Mouse (Mus musculus): ENCODE measurements around the gene Tmem156. TPM values are rescaled to one million over a fixed set of nuclear protein-coding genes. Genes with fewer than 3 reads are reported as not detected.

Tmem156 gene
- total and polyA plus RNA-seq, 3 experiments: 0.27 TPM; not detected in 2

GRCm38 (mm10) chr5:65019823-65020222, 72.1 kb downstream of the Tmem156 start:
- peak in 1 of 2 experiments; percentile 21 for DNase-seq
- Histone ChIP-seq H3K4me3 (no peak overlapping the region), H3K27me3 (ENCODE audit: control insufficient read depth, insufficient read depth, low read length) (no peaks in the 10 kb centered on the region), H3K9ac (ENCODE audit: low read depth, low read length) (no peak overlapping the region), H3K4me1 (ENCODE audit: control insufficient read depth, insufficient read depth, low read length) (no peaks in the 10 kb centered on the region; the same call in 1 of the 2 replicates), H3K79me2 (replicated peaks; ENCODE audit: control insufficient read depth, insufficient read depth, low read length) (no peaks in the 10 kb centered on the region), H3K27ac (no peak overlapping the region), H3K36me3 (ENCODE audit: control insufficient read depth, insufficient read depth, low read length) (no peaks in the 10 kb centered on the region)
- 58% methylated on average over 7 of the region's 7 CpGs for WGBS
- intact Hi-C loops (cut with DNase I): no loop called here
- no peak for TF ChIP-seq EP300 (IDR thresholded peaks at IDR 0.05; ENCODE audit: insufficient read depth, low read depth, low read length)
- peak; percentile 41 for TF ChIP-seq CTCF (IDR thresholded peaks at IDR 0.05)

GRCm38 (mm10) chr5:65019109-65019508, 72.8 kb downstream of the Tmem156 start:
- no peaks in the 10 kb centered on the region for H3K79me2 ChIP-seq (replicated peaks; ENCODE audit: control insufficient read depth, insufficient read depth, low read length)
- DNase-seq: no peak
- H3K27ac ChIP-seq: no peak overlapping the region
- H3K9ac ChIP-seq (ENCODE audit: low read depth, low read length): no peak overlapping the region
- H3K36me3 ChIP-seq (ENCODE audit: control insufficient read depth, insufficient read depth, low read length): no peaks in the 10 kb centered on the region
- 53% methylated on average over 8 of the region's 8 CpGs for WGBS
- intact Hi-C loops (cut with DNase I): no loop called here
- TF ChIP-seq POLR2A (IDR thresholded peaks at IDR 0.05; ENCODE audit: insufficient read depth, low read depth, low read length) (no peak), EP300 (IDR thresholded peaks at IDR 0.05; ENCODE audit: insufficient read depth, low read depth, low read length) (no peak), CTCF (IDR thresholded peaks at IDR 0.05) (no peak)
- H3K4me1 ChIP-seq (ENCODE audit: control insufficient read depth, insufficient read depth, low read length): no peaks in the 10 kb centered on the region; the same call in 1 of the 2 replicates
- H3K4me3 ChIP-seq: no peak overlapping the region
- H3K27me3 ChIP-seq (ENCODE audit: control insufficient read depth, insufficient read depth, low read length): no peaks in the 10 kb centered on the region

- no peak overlapping the region for H3K4me3 ChIP-seq
- TF ChIP-seq CTCF (IDR thresholded peaks at IDR 0.05): no peak
- TF ChIP-seq EP300 (IDR thresholded peaks at IDR 0.05; ENCODE audit: insufficient read depth, low read depth, low read length): no peak
- no peak for TF ChIP-seq POLR2A (IDR thresholded peaks at IDR 0.05; ENCODE audit: insufficient read depth, low read depth, low read length)
- H3K27ac ChIP-seq: no peak overlapping the region
- H3K9ac ChIP-seq (ENCODE audit: low read depth, low read length): no peak overlapping the region
- DNase-seq: no peak
- intact Hi-C loops (cut with DNase I): no loop called here
- no peaks in the 10 kb centered on the region; the same call in 1 of the 2 replicates for H3K4me1 ChIP-seq (ENCODE audit: control insufficient read depth, insufficient read depth, low read length)
- no peaks in the 10 kb centered on the region for H3K36me3 ChIP-seq (ENCODE audit: control insufficient read depth, insufficient read depth, low read length)
- no peaks in the 10 kb centered on the region for H3K79me2 ChIP-seq (replicated peaks; ENCODE audit: control insufficient read depth, insufficient read depth, low read length)
- no peaks in the 10 kb centered on the region for H3K27me3 ChIP-seq (ENCODE audit: control insufficient read depth, insufficient read depth, low read length)
- WGBS: 89% methylated on average over 3 of the region's 3 CpGs
Observed at GRCm38 (mm10) chr5:65015508-65015907, 76.4 kb downstream of the Tmem156 start.

DNA sequence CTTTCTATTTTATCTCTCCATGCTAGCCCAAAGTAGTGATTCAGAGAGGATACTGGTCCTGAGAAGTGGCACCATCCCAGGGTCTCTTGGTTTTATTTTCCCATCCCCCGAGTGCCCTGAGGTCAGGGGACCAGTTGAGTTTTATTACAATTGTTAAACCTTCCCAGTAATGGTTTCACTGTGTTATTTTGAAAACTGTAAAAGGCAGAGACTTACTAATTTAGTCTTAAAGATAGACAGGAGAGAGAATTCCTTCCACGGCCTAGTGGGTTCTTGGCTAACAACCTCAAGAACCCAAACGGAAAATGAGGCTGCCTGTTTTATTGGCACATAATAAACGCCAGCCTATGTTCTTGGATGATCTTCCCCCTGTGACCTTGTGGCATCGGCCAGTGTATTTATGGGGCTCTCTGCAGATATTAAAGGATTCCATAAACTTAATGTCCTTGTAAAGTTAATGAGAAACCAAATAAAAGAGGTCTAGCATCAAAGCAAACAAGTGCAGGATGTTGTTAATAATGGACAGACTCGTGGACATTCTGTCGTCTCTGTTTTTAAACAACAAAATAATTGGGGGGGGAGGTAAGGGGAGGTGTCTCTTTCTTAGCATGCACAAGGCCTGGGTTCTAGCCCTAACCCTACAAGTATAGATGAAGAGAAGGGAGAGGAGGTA, 79.9 kb downstream of the Tmem156 start:
- no peak for TF ChIP-seq EP300 (IDR thresholded peaks at IDR 0.05; ENCODE audit: insufficient read depth, low read depth, low read length)
- no peak for TF ChIP-seq CTCF (IDR thresholded peaks at IDR 0.05)
- TF ChIP-seq POLR2A (IDR thresholded peaks at IDR 0.05; ENCODE audit: insufficient read depth, low read depth, low read length): no peak
- Histone ChIP-seq H3K27me3 (ENCODE audit: control insufficient read depth, insufficient read depth, low read length) (no peaks in the 10 kb centered on the region), H3K27ac (no peak overlapping the region), H3K9ac (ENCODE audit: low read depth, low read length) (no peak overlapping the region), H3K4me1 (ENCODE audit: control insufficient read depth, insufficient read depth, low read length) (no peaks in the 10 kb centered on the region), H3K36me3 (ENCODE audit: control insufficient read depth, insufficient read depth, low read length) (no peaks in the 10 kb centered on the region), H3K79me2 (replicated peaks; ENCODE audit: control insufficient read depth, insufficient read depth, low read length) (no peaks in the 10 kb centered on the region), H3K4me3 (no peak overlapping the region)
- intact Hi-C loops (cut with DNase I): no loop called here
- DNase-seq: no peak
- WGBS: 82% methylated on average over 7 of the region's 7 CpGs

DNA sequence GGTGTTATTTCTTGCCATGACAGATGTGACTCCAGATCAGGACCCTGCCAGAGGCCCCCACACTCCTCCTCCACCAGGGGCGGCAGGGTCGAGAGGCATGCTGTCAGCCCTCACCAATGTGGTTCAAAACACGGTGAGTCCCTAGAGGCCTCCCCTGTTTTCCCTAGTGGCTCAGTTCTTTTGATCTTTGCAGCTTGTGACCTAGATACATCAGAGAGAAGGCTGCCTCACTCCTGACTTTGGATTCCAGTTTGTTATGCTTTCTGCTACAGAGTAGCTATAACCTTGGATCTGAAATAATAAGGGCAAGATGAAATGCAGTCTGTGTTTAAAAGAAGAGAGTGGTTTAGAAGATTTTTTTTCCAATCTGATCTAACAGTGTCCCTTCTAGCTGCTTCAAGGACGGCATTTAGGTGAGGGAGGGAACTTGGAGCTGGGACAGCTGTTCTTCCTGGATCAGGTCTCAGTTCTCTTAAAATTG, 85.9 kb downstream of the Tmem156 start:
- TF ChIP-seq EP300 (IDR thresholded peaks at IDR 0.05; ENCODE audit: insufficient read depth, low read depth, low read length) (no peak), CTCF (IDR thresholded peaks at IDR 0.05) (no peak), POLR2A (IDR thresholded peaks at IDR 0.05; ENCODE audit: insufficient read depth, low read depth, low read length) (no peak)
- H3K79me2 ChIP-seq (replicated peaks; ENCODE audit: control insufficient read depth, insufficient read depth, low read length): no peaks in the 10 kb centered on the region
- no peaks in the 10 kb centered on the region for H3K27me3 ChIP-seq (ENCODE audit: control insufficient read depth, insufficient read depth, low read length)
- no peak for DNase-seq
- H3K4me1 ChIP-seq (ENCODE audit: control insufficient read depth, insufficient read depth, low read length): no peaks in the 10 kb centered on the region; the same call in 1 of the 2 replicates
- H3K9ac ChIP-seq (ENCODE audit: low read depth, low read length): no peak overlapping the region
- peaks cover 9% of the 10 kb centered on the region for H3K36me3 ChIP-seq (ENCODE audit: control insufficient read depth, insufficient read depth, low read length)
- no peak overlapping the region; the same call in 1 of the 2 replicates for H3K27ac ChIP-seq
- intact Hi-C loops (cut with DNase I): no loop called here
- no peak overlapping the region for H3K4me3 ChIP-seq
- 32% methylated on average over 4 of the region's 4 CpGs for WGBS

GRCm38 (mm10) chr5:65005251-65005650, 86.7 kb downstream of the Tmem156 start:
- no peaks in the 10 kb centered on the region for H3K79me2 ChIP-seq (replicated peaks; ENCODE audit: control insufficient read depth, insufficient read depth, low read length)
- H3K4me3 ChIP-seq: no peak overlapping the region
- WGBS: 87% methylated on average over 4 of the region's 4 CpGs
- intact Hi-C loops (cut with DNase I): loop anchor here (2.0 kb wide), 1 partner anchor 154 kb away; no protein-coding TSS in a partner anchor
- H3K9ac ChIP-seq (ENCODE audit: low read depth, low read length): no peak overlapping the region
- no peak for TF ChIP-seq POLR2A (IDR thresholded peaks at IDR 0.05; ENCODE audit: insufficient read depth, low read depth, low read length)
- TF ChIP-seq CTCF (IDR thresholded peaks at IDR 0.05): no peak
- TF ChIP-seq EP300 (IDR thresholded peaks at IDR 0.05; ENCODE audit: insufficient read depth, low read depth, low read length): no peak
- H3K36me3 ChIP-seq (ENCODE audit: control insufficient read depth, insufficient read depth, low read length): peaks cover 9% of the 10 kb centered on the region
- no peak overlapping the region for H3K27ac ChIP-seq
- no peaks in the 10 kb centered on the region for H3K27me3 ChIP-seq (ENCODE audit: control insufficient read depth, insufficient read depth, low read length)
- DNase-seq: no peak
- H3K4me1 ChIP-seq (ENCODE audit: control insufficient read depth, insufficient read depth, low read length): no peaks in the 10 kb centered on the region; the same call in 1 of the 2 replicates

Other genes starting within 250 kb of the Tmem156 start
- gene Tlr1, start 158.6 kb downstream of the Tmem156 start, total RNA-seq (2021): under 1 TPM; 0.32 to 0.63 TPM
- gene Tlr1, start 158.6 kb downstream of the Tmem156 start, polyA plus RNA-seq (2012; rRNA removed): 1.00 and 1.0 TPM in 2 replicates
- gene Tlr6, start 132.0 kb downstream of the Tmem156 start, total RNA-seq (2021): under 1 TPM; 0.52 to 0.96 TPM
- gene Tlr6, start 132.0 kb downstream of the Tmem156 start, polyA plus RNA-seq (2012; rRNA removed): 0.21 and 0.64 TPM in 2 replicates
- gene Fam114a1, start 122.1 kb downstream of the Tmem156 start, total RNA-seq (2021): 10 to 100 TPM; 13.3 to 16.7 TPM
- 10.7 and 23.9 TPM in 2 replicates for gene Fam114a1, start 122.1 kb downstream of the Tmem156 start, polyA plus RNA-seq (2012; rRNA removed)
- gene Klhl5, start 15.4 kb upstream of the Tmem156 start, total RNA-seq (2021): 10 to 100 TPM; 12.9 to 15.3 TPM
- gene Klhl5, start 15.4 kb upstream of the Tmem156 start, polyA plus RNA-seq (2012; rRNA removed): 10.8 and 18.8 TPM in 2 replicates
- 1 to 10 TPM; 1.2 to 1.9 TPM for gene Wdr19, start 107.6 kb upstream of the Tmem156 start, total RNA-seq (2021)
- gene Wdr19, start 107.6 kb upstream of the Tmem156 start, polyA plus RNA-seq (2012; rRNA removed): 1.4 and 1.7 TPM in 2 replicates
- 10 to 100 TPM; 31.9 to 38.2 TPM for gene Rfc1, start 243.5 kb upstream of the Tmem156 start, total RNA-seq (2021)
- 8.4 and 11.5 TPM in 2 replicates for gene Rfc1, start 243.5 kb upstream of the Tmem156 start, polyA plus RNA-seq (2012; rRNA removed)